Comparison of ENCODE assay signal across 19 mouse cellular contexts in genomic region chr17:45007461-45007860, GRCm38 (mm10).
A peak's percentile ranks its signal among the peaks of the same experiment; 100 is the strongest.
DNase-seq lines count a peak whose midpoint lies in the region; ATAC-seq and TF ChIP-seq lines count a peak whose summit lies in the region.
"Had no signal": no experiment of that assay in that cellular context is flagged by ENCODE, and none has a peak within 500 bp of the region (broad histone marks: within the 10 kb centered on the region; RNA-seq: fewer than 3 reads in every experiment).

No protein-coding gene starts in this region.

- peak in 1 of 2 experiments; percentile 19; a peak in 1 of 4 replicates for TF ChIP-seq EP300 in MEL (IDR thresholded peaks at IDR 0.05; ENCODE audit: low read depth in 1 of 2, low read length in 2 of 2)

- TF ChIP-seq CTCF in MEL (IDR thresholded peaks at IDR 0.05 in 2 of 3, conservative IDR thresholded peaks at IDR 0.05 in 1 of 3; ENCODE audit: control insufficient read depth in 1 of 3, insufficient read depth in 1 of 3, low read depth in 2 of 3, low read length in 3 of 3, poor library complexity in 1 of 3, severe bottlenecking in 1 of 3): no peak

- 89% methylated on average over 1 of the region's 1 CpGs for WGBS in forebrain, embryonic 14.5 days

- ATAC-seq in CD4-positive, CD25-positive, alpha-beta regulatory T cell, adult 4 months: no peak
- no peak for ATAC-seq in forebrain, embryonic 14.5 days
- ATAC-seq: forebrain, embryonic 13.5 days; forebrain, embryonic 16.5 days had no signal

- H3K4me1 ChIP-seq in MEL (ENCODE audit: control insufficient read depth in 1 of 2, insufficient read depth in 2 of 2, low read length in 2 of 2): peaks cover 8 to 10% of the 10 kb centered on the region in 2 experiments; a peak in 3 of 4 replicates
- H3K4me1 ChIP-seq in forebrain, embryonic 14.5 days (ENCODE audit: control insufficient read depth, insufficient read depth, low read length): no peaks in the 10 kb centered on the region
- H3K4me1 ChIP-seq: forebrain, embryonic 13.5 days had no signal

- peaks cover 0 to 20% of the 10 kb centered on the region in 2 experiments; a peak in 3 of 4 replicates for H3K36me3 ChIP-seq in MEL (ENCODE audit: control insufficient read depth in 1 of 2, insufficient read depth in 2 of 2, low read length in 2 of 2)
- H3K36me3 ChIP-seq in forebrain, embryonic 14.5 days (ENCODE audit: control insufficient read depth, insufficient read depth, low read length): no peaks in the 10 kb centered on the region
- H3K36me3 ChIP-seq: embryonic facial prominence, embryonic 10.5 days; embryonic facial prominence, embryonic 12.5 days; G1E had no signal

- peak; percentile 4 for DNase-seq in CD4-positive, CD25-positive, alpha-beta regulatory T cell, adult 2 months (ENCODE audit: low read depth, low spot score)
- DNase-seq in MEL (ENCODE audit: low read depth, low spot score): peak; percentile 5
- no peak for DNase-seq in forebrain, embryonic 14.5 days (ENCODE audit: low spot score)
- no peak for DNase-seq in left cerebral cortex, adult 9 months (ENCODE audit: low spot score in 2 of 2)
- DNase-seq: adrenal gland, adult 2 months; adrenal gland, postnatal 10 days; adrenal gland, postnatal 25 days; cerebellum, adult 11-12 months; cerebellum, adult 2 months; cerebellum, adult 9-10 months; cerebellum, postnatal 10 days; cerebellum, postnatal 25 days had no signal

- H3K4me3 ChIP-seq in MEL (ENCODE audit: control insufficient read depth in 1 of 2, insufficient read depth in 1 of 2, low read depth in 2 of 2, low read length in 2 of 2): no peak overlapping the region
- no peak overlapping the region for H3K4me3 ChIP-seq in forebrain, embryonic 14.5 days (ENCODE audit: low read depth, low read length)
- H3K4me3 ChIP-seq: embryonic facial prominence, embryonic 10.5 days; embryonic facial prominence, embryonic 12.5 days; forebrain, embryonic 13.5 days had no signal

- TF ChIP-seq POLR2A in MEL (IDR thresholded peaks at IDR 0.05; ENCODE audit: control insufficient read depth in 1 of 2, insufficient read depth in 1 of 2, low read depth in 1 of 2, low read length in 2 of 2, poor library complexity in 1 of 2): no peak

- H3K27me3 ChIP-seq in MEL (ENCODE audit: control insufficient read depth in 1 of 2, insufficient read depth in 2 of 2, low read length in 2 of 2): no peaks in the 10 kb centered on the region
- no peaks in the 10 kb centered on the region for H3K27me3 ChIP-seq in forebrain, embryonic 14.5 days (replicated peaks; ENCODE audit: control insufficient read depth, insufficient read depth, low read length)
- H3K27me3 ChIP-seq: CH12.LX; embryonic facial prominence, embryonic 12.5 days; forebrain, embryonic 13.5 days had no signal

- H3K79me2 ChIP-seq in MEL (ENCODE audit: control insufficient read depth, insufficient read depth, low read length, poor library complexity): no peaks in the 10 kb centered on the region

- no peak overlapping the region for H3K4me2 ChIP-seq in forebrain, embryonic 14.5 days (ENCODE audit: low read length)
- H3K4me2 ChIP-seq: embryonic facial prominence, embryonic 12.5 days; forebrain, embryonic 13.5 days had no signal

- no peak for TF ChIP-seq RAD21 in MEL (IDR thresholded peaks at IDR 0.05; ENCODE audit: low read depth, low read length)

- no peaks in the 10 kb centered on the region for H3K9me3 ChIP-seq in MEL (replicated peaks; ENCODE audit: insufficient read depth, low read length)
- no peaks in the 10 kb centered on the region for H3K9me3 ChIP-seq in forebrain, embryonic 14.5 days (replicated peaks; ENCODE audit: control insufficient read depth, low read length)
- H3K9me3 ChIP-seq: embryonic facial prominence, embryonic 10.5 days; embryonic facial prominence, embryonic 12.5 days; forebrain, embryonic 13.5 days; G1E had no signal

- H3K9ac ChIP-seq in MEL (ENCODE audit: control insufficient read depth, low read depth, low read length, poor library complexity, severe bottlenecking): no peak overlapping the region
- no peak overlapping the region for H3K9ac ChIP-seq in forebrain, embryonic 14.5 days (ENCODE audit: low read length)
- H3K9ac ChIP-seq: embryonic facial prominence, embryonic 12.5 days; forebrain, embryonic 13.5 days had no signal

- no peak overlapping the region for H3K27ac ChIP-seq in MEL (ENCODE audit: control insufficient read depth, low read depth, low read length)
- no peak overlapping the region for H3K27ac ChIP-seq in forebrain, embryonic 14.5 days (ENCODE audit: low read depth, low read length)
- H3K27ac ChIP-seq: embryonic facial prominence, embryonic 10.5 days; embryonic facial prominence, embryonic 12.5 days; forebrain, embryonic 13.5 days had no signal

TF ChIP-seq in MEL, 35 proteins besides CTCF, POLR2A, EP300 and RAD21:
- no peak for TF ChIP-seq MAZ (IDR thresholded peaks at IDR 0.05; ENCODE audit: low read depth, low read length)
- TF ChIP-seq MYB (IDR thresholded peaks at IDR 0.05; ENCODE audit: low read depth, low read length): no peak
- no peak for TF ChIP-seq USF1 (IDR thresholded peaks at IDR 0.05; ENCODE audit: low read depth, low read length)
- no peak for TF ChIP-seq RCOR1 (IDR thresholded peaks at IDR 0.05; ENCODE audit: low read depth, low read length)

Comparison
In these comparisons a context has a peak if more than half of its experiments do, and no peak if none do; other contexts are left out.
1. DNase-seq: peak in CD4-positive, CD25-positive, alpha-beta regulatory T cell, adult 2 months (single experiment) and MEL (single experiment); none in forebrain, embryonic 14.5 days (single experiment) and left cerebral cortex, adult 9 months (0 of 2).